Mouse (Mus musculus): ENCODE results near the gene Tmprss11a.

Tmprss11a gene

DNA sequence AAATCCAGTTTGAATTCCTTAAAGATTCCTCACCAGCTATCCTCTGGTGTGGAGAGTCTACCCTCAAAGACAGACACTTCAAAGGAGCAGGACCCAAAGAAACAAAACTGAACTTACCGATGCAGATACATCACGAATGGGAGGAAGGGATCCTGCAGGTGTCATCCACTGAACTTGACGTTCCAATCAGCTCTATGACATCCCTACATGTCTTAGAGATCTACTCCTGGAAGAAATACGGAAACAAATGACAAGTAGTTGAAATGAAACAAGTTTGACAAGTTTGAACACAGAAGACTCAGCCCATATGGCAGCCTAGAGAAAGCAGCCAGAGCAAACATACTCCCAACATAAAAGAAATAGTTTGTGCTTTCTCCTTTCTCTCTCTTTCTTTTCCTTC is at the start of gene Tmprss11a:
Gene Tmprss11a, minus strand, starts transcription at position 101 of the 400 bp plus-strand sequence.
- DNase-seq (ENCODE audit: low spot score) = no peak

GRCm38 (mm10) chr5:86518500-86518899 is 49.7 kb upstream of the Tmprss11a start, which contains the start of gene Tmprss11g:
TSS of gene Tmprss11g (minus strand) at chr5:86518600.
- no peak for DNase-seq (ENCODE audit: low spot score)

DNA sequence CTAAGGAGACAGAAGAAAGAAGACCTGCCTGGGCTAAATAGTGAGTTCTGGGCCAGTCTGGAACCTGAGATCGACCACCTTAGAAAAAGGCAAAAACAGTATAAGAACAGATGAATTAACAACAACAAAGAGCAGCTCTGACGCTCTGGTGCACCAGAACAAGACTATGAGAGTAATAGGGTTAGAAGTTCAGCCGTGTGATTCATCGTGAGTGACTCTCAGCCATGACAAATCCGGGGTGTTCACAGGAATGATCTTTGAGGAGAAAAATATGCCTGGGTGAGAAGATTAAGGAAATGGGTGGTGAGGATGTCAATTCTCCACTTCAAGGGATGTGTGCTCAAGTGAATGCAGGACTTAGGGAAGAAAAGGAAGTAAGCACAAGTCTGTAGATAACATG is 42.7 kb upstream of the Tmprss11a start:
- no peak for DNase-seq (ENCODE audit: low spot score)

GRCm38 (mm10) chr5:86493453-86493852 is 24.7 kb upstream of the Tmprss11a start:
- DNase-seq (ENCODE audit: low spot score) = no peak

GRCm38 (mm10) chr5:86482562-86482961 is 13.8 kb upstream of the Tmprss11a start:
- no peak for DNase-seq (ENCODE audit: low spot score)

GRCm38 (mm10) chr5:86482031-86482430 is 13.2 kb upstream of the Tmprss11a start:
- DNase-seq (ENCODE audit: low spot score) = no peak

DNA sequence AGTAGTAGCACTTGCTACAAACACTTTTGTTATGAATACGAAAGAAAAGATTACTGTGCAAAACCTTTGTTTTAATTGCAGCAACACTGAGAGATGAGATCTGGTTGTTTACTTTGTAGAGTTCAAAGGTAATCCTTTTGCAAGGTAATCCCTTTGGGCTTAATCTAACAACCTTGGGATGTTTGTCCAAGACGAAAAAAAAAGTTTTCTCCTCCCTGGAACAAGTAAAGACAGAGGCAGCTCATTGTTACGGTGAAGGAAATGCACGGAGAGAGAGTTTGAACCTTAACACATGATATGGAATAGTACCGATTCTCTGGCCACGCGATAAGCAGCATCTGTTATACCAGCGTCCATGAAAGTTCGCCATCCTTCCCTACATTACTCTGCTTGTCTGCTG is 5.1 kb upstream of the Tmprss11a start:
- DNase-seq (ENCODE audit: low spot score) = no peak

DNA sequence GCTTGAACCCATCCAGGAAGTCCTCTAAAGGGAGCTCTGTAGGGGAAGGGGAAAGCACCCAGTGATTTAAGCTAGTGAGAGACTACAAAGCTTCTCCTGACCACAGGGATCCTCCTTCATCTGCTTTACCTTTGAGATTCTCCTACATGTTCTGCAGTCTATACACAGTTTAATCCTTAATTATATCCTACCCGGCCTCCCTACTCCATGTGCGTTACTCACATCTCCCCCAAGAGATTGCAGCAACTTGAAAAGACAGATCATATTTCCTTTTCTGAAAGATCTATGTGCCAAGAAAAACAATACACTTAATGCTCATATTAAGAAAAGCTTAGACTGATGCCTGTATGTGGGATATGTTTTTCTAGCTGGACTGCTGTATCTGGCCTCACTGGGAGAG is 29.5 kb downstream of the Tmprss11a start:
- no peak for DNase-seq (ENCODE audit: low spot score)

DNA sequence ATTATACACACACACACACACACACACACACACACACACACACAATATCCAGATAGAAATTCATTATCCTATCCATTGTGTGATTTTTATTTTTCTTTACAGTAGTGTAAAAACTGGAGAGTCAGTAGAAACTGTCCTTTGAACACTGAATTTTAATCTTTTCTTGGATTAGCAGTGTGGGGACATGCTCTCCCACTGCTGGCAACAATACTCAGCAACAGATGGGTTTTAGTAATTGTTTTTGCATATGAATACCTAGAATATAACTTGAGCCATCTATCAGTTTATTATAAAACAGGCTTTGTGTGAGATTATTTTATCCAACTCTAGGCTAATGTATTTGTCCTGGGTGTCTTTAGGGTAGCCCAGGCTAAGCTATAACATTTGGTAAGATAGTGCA is 30.2 kb downstream of the Tmprss11a start:
- no peak for DNase-seq (ENCODE audit: low spot score)

DNA sequence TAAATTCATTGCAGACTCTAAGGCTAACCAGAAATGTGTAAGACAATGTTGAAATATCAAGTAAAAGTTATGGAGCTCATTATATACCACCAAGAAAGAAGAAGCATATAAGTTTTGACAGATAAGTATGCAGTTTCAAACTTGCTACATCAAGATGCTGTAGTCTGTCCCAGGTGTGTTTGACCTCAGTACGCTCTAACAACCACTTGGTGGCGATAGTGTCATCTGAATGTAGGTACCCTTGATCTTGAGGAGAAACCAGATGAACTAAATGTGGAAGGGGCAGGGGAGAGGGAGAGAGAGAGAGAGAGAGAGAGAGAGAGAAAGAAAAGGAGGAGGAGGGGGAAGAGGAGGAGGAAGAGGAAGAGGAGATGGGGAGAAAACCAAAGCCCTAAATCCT is 36.1 kb downstream of the Tmprss11a start:
- no peak for DNase-seq (ENCODE audit: low spot score)

GRCm38 (mm10) chr5:86431096-86431495 is 37.7 kb downstream of the Tmprss11a start:
- no peak for DNase-seq (ENCODE audit: low spot score)

GRCm38 (mm10) chr5:86421323-86422028 is 47.3 kb downstream of the Tmprss11a start:
- DNase-seq (ENCODE audit: low spot score) = no peak

- no peak for DNase-seq (ENCODE audit: low spot score)
Measured at GRCm38 (mm10) chr5:86419494-86419893, 49.3 kb downstream of the Tmprss11a start.

DNA sequence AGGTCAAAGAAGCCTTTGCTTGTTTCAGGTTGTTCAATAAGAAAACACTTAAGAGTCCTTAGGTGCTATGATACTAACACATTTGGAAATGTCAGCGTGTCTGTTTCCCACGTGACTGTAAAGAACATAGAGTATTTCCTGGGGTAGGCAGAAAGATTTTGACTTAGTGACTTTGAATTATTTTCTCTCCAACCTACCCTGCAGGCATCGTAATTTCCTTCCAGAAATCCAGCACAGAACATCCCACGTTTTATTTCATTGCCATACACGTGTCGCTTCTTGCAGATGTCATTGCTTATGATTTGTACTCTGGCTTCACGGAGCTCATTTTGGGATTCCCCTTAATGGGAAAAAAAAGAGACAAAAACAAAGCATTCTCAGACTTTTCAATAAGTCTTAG is 54.5 kb downstream of the Tmprss11a start:
- DNase-seq (ENCODE audit: low spot score) = no peak

GRCm38 (mm10) chr5:86410815-86411214 is 58.0 kb downstream of the Tmprss11a start:
- DNase-seq (ENCODE audit: low spot score) = no peak

DNA sequence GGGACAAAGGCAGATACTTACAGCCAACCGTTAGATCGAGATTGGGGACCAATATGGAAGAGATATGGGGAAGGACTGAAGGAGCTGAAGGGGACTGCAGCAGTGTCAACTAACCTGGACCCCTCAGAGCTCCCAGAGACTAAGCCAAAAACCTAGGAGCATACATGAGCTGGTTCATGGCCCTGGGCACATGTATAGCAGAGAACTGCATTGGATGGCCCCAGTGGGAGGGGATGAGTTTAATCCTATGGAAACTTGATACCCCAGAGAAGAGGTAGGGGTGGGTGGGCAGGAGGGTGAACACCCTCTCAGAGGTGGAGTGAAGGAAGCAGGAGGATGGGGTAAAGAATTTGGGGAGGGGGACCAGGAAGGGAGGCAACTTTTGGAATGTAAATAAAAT is 60.8 kb downstream of the Tmprss11a start:
- DNase-seq (ENCODE audit: low spot score) = no peak

- no peak for DNase-seq (ENCODE audit: low spot score)
Measured at GRCm38 (mm10) chr5:86407191-86407590, 61.6 kb downstream of the Tmprss11a start.

DNA sequence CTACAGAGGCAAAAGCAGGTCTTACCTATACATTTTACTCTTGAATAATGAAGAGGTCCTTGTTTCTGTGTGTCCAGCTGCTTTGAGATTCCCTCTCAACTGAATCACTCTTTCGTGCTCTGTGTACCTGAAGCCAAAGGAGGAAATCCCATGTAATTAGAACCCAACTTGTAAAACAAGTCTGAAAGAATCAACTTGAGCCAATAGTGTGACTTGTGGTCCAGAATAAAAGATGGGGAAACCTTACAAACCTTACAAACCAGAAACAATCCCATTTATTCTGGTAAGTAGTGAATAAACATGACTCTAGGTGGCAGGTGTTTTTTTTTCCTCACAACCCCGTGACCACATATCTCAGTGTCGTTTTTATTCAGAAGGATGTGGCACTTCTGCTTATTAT is 95.5 kb downstream of the Tmprss11a start, which contains the start of gene Tmprss11d:
Gene Tmprss11d, minus strand, starts transcription at position 101 of the 400 bp plus-strand sequence.
- no peak for DNase-seq (ENCODE audit: low spot score)
